Mouse (Mus musculus) thymus, adult 2 months (tissue): ENCODE measurements at regions not wholly inside any gene's neighbourhood (a gene's known extent, or its start where the extent isn't known, plus 50 kb on each side); places are given as distances from the start of the nearest gene placed in this dataset.

Experiments
- CTCF ChIP-seq: fragments of 200-500 bp; IDR thresholded peaks from 2 replicates; pipeline ENCODE4 v1.5.1; 2012; ENCODE audit warnings: mild to moderate bottlenecking, control low read depth, low read length, moderate library complexity, borderline replicate concordance; ENCODE audit not compliant: control insufficient read depth, poor library complexity, insufficient read depth; ENCODE audit errors: extremely low read depth
- POLR2A ChIP-seq: fragments of 200-500 bp; IDR thresholded peaks from 2 replicates; pipeline ENCODE4 v1.6.1; 2012; ENCODE audit warnings: mild to moderate bottlenecking, low read length, control low read depth, moderate library complexity; ENCODE audit not compliant: control insufficient read depth, poor library complexity, insufficient read depth; ENCODE audit errors: extremely low read depth

- TF ChIP-seq POLR2A, result no peak
- no peak for TF ChIP-seq CTCF
Observed at GRCm38 (mm10) chr4:7559867-7560832, 678.7 kb downstream of the Car8 start.
